In the genomic region with DNA sequence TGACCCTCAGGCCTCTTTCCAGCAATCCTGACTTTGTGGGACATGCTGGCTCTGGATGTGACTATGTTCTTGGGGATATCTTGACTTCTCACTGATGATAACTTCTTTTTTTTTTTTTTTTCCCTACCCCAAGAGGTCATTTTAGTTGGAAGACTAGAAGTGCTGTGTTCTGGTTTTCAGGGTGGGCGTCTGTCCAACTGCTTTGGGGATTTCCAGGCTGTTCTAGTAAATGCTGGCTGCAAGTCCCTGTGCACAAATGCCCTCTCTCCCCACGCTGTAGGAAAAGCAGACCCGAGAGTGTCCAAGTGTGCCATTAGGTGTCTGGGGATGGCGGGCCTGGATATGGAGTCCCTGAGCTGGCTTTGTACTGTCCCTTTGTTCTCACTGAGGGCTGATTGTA, we compare ENCODE assay signal across 14 mouse cellular contexts. TPM values are rescaled to one million over a fixed set of nuclear protein-coding genes. Genes with fewer than 3 reads are reported as not detected.
DNase-seq lines count a peak whose midpoint lies in the region; ATAC-seq and TF ChIP-seq lines count a peak whose summit lies in the region.
"Had no signal": no experiment of that assay in that cellular context is flagged by ENCODE, and none has a peak within 500 bp of the region (broad histone marks: within the 10 kb centered on the region; RNA-seq: fewer than 3 reads in every experiment).

No protein-coding gene starts in this region.

- H3K4me3 ChIP-seq in kidney, adult 2 months (ENCODE audit: insufficient read depth, low read depth, low read length): no peak overlapping the region; the same call in 1 of the 2 replicates
- H3K4me3 ChIP-seq in kidney, embryonic 14.5 days (ENCODE audit: low read length): no peak overlapping the region
- peak overlapping the region; percentile 64 for H3K4me3 ChIP-seq in spleen, adult 2 months (ENCODE audit: extremely low read depth, insufficient read depth, insufficient read length)
- H3K4me3 ChIP-seq in heart, embryonic 14.5 days (ENCODE audit: control insufficient read depth in 1 of 2, insufficient read depth in 1 of 2, low read depth in 1 of 2, low read length in 2 of 2): no peak overlapping the region
- peak overlapping the region; percentile 85 for H3K4me3 ChIP-seq in small intestine, adult 2 months (ENCODE audit: low read depth, low read length)
- H3K4me3 ChIP-seq: layer of hippocampus, adult 2 months; neural tube, embryonic 13.5 days had no signal

- TF ChIP-seq CTCF in kidney, adult 2 months (conservative IDR thresholded peaks at IDR 0.05; ENCODE audit: insufficient read depth, insufficient read length, low read depth, low read length): no peak
- no peak for TF ChIP-seq CTCF in spleen, adult 2 months (IDR thresholded peaks at IDR 0.05; ENCODE audit: extremely low read depth, insufficient read depth, insufficient read length, insufficient replicate concordance)
- no peak for TF ChIP-seq CTCF in small intestine, adult 2 months (IDR thresholded peaks at IDR 0.05; ENCODE audit: extremely low read depth, insufficient read length, insufficient replicate concordance, low read depth, low read length)

- no peaks in the 10 kb centered on the region for H3K27me3 ChIP-seq in kidney, adult 2 months (replicated peaks; ENCODE audit: control insufficient read depth, insufficient read depth, low read length)
- peaks cover 21% of the 10 kb centered on the region for H3K27me3 ChIP-seq in kidney, embryonic 14.5 days (ENCODE audit: control insufficient read depth, insufficient read depth, low read length)
- H3K27me3 ChIP-seq in spleen, adult 2 months (ENCODE audit: control insufficient read depth, insufficient read depth, low read length): no peaks in the 10 kb centered on the region
- H3K27me3 ChIP-seq in heart, embryonic 14.5 days (ENCODE audit: control insufficient read depth, insufficient read depth, low read length): peaks cover 31% of the 10 kb centered on the region
- no peaks in the 10 kb centered on the region for H3K27me3 ChIP-seq in small intestine, adult 2 months (ENCODE audit: control insufficient read depth, insufficient read depth, low read length)

- no peaks in the 10 kb centered on the region for H3K36me3 ChIP-seq in kidney, adult 2 months (ENCODE audit: control insufficient read depth, insufficient read depth, low read length)
- H3K36me3 ChIP-seq in kidney, embryonic 14.5 days (ENCODE audit: control insufficient read depth, insufficient read depth, low read length): no peaks in the 10 kb centered on the region
- H3K36me3 ChIP-seq in spleen, adult 2 months (ENCODE audit: control insufficient read depth, insufficient read depth, low read length): peaks cover 38% of the 10 kb centered on the region
- H3K36me3 ChIP-seq in heart, embryonic 14.5 days (ENCODE audit: control insufficient read depth, insufficient read depth, low read length): no peaks in the 10 kb centered on the region
- peaks cover 40% of the 10 kb centered on the region for H3K36me3 ChIP-seq in small intestine, adult 2 months (ENCODE audit: control insufficient read depth, insufficient read depth, low read length)
- H3K36me3 ChIP-seq: neural tube, embryonic 13.5 days had no signal

- DNase-seq in kidney, adult 2 months: peak; percentile 42
- no peak for DNase-seq in spleen, adult 2 months (ENCODE audit: low read depth in 1 of 2, low spot score in 2 of 2)
- DNase-seq in spleen, postnatal 10 days (ENCODE audit: low spot score in 2 of 2): no peak
- DNase-seq in thymus, postnatal 14 days: no peak
- no peak for DNase-seq in urinary bladder, postnatal 36 days (ENCODE audit: low spot score in 2 of 2)
- DNase-seq: adrenal gland, postnatal 25 days; cerebellum, adult 9-11 months; lung, embryonic 14.5 days had no signal

- no peaks in the 10 kb centered on the region for H3K9me3 ChIP-seq in kidney, embryonic 14.5 days (ENCODE audit: control insufficient read depth, low read length)
- no peaks in the 10 kb centered on the region for H3K9me3 ChIP-seq in heart, embryonic 14.5 days (ENCODE audit: control insufficient read depth, low read length)
- H3K9me3 ChIP-seq: neural tube, embryonic 13.5 days had no signal

- WGBS in kidney, adult 2 months: 53% methylated on average over 4 of the region's 4 CpGs
- WGBS in kidney, embryonic 14.5 days: 87% methylated on average over 4 of the region's 4 CpGs
- 71% methylated on average over 4 of the region's 4 CpGs for WGBS in spleen, adult 2 months
- WGBS in heart, embryonic 14.5 days: 70% methylated on average over 4 of the region's 4 CpGs
- WGBS in small intestine, adult 2 months: 20% methylated on average over 4 of the region's 4 CpGs

- H3K4me2 ChIP-seq in kidney, embryonic 14.5 days (replicated peaks; ENCODE audit: low read depth, low read length): no peak overlapping the region
- H3K4me2 ChIP-seq in heart, embryonic 14.5 days (ENCODE audit: low read length): peak overlapping the region; percentile 31; the same call in 1 of the 2 replicates
- H3K4me2 ChIP-seq: lung, embryonic 14.5 days; neural tube, embryonic 13.5 days had no signal

- H3K9ac ChIP-seq in kidney, embryonic 14.5 days (ENCODE audit: low read depth, low read length): no peak overlapping the region
- no peak overlapping the region for H3K9ac ChIP-seq in heart, embryonic 14.5 days (ENCODE audit: low read length)
- H3K9ac ChIP-seq: lung, embryonic 14.5 days; neural tube, embryonic 13.5 days had no signal

- no peak for TF ChIP-seq POLR2A in kidney, adult 2 months (IDR thresholded peaks at IDR 0.05; ENCODE audit: low read depth, low read length)
- no peak for TF ChIP-seq POLR2A in spleen, adult 2 months (IDR thresholded peaks at IDR 0.05; ENCODE audit: low read depth, low read length)
- no peak for TF ChIP-seq POLR2A in small intestine, adult 2 months (IDR thresholded peaks at IDR 0.05; ENCODE audit: low read depth, low read length)

- H3K27ac ChIP-seq in kidney, adult 2 months (ENCODE audit: insufficient read depth, low read depth, low read length): no peak overlapping the region
- no peak overlapping the region for H3K27ac ChIP-seq in kidney, embryonic 14.5 days (ENCODE audit: low read depth, low read length)
- H3K27ac ChIP-seq in spleen, adult 2 months (ENCODE audit: insufficient read depth, low read length): peak overlapping the region; percentile 89
- H3K27ac ChIP-seq in heart, embryonic 14.5 days (replicated peaks in 1 of 2; ENCODE audit: control insufficient read depth in 1 of 2, insufficient read depth in 1 of 2, low read depth in 2 of 2, low read length in 2 of 2): no peak overlapping the region
- H3K27ac ChIP-seq in small intestine, adult 2 months (ENCODE audit: insufficient read depth, low read depth, low read length): peak overlapping the region; percentile 97
- H3K27ac ChIP-seq: layer of hippocampus, adult 2 months; neural tube, embryonic 13.5 days had no signal

- peaks cover 9% of the 10 kb centered on the region for H3K4me1 ChIP-seq in kidney, adult 2 months (ENCODE audit: control insufficient read depth, insufficient read depth, low read length)
- H3K4me1 ChIP-seq in kidney, embryonic 14.5 days (ENCODE audit: control insufficient read depth, insufficient read depth, low read length): peaks cover 2% of the 10 kb centered on the region
- H3K4me1 ChIP-seq in spleen, adult 2 months (ENCODE audit: control insufficient read depth, insufficient read depth, insufficient read length): peaks cover 28% of the 10 kb centered on the region
- peaks cover 5 to 9% of the 10 kb centered on the region in 2 experiments; a peak in 2 of 4 replicates for H3K4me1 ChIP-seq in heart, embryonic 14.5 days (ENCODE audit: control insufficient read depth in 2 of 2, insufficient read depth in 2 of 2, low read length in 2 of 2)
- H3K4me1 ChIP-seq in small intestine, adult 2 months (ENCODE audit: control insufficient read depth, insufficient read depth, insufficient read length, low read length): peaks cover 30% of the 10 kb centered on the region

- ATAC-seq in kidney, embryonic 14.5 days (ENCODE audit: low FRiP score, low TSS enrichment): no peak
- ATAC-seq in heart, embryonic 14.5 days (ENCODE audit: insufficient number of reproducible peaks, insufficient read depth, low FRiP score, low read depth): no peak
- ATAC-seq: midbrain, embryonic 16.5 days had no signal

RNA-seq across cellular contexts. Expression of gene Irf8, which starts 2.6 kb away (rescaled TPM):
- polyA plus RNA-seq in kidney, adult 2 months (2012; rRNA removed): 12.3 and 16.7 TPM in 2 replicates
- polyA plus RNA-seq in kidney, embryonic 14.5 days (2014; fragmentation: Nextera tagmentation; extraction: Ambion mirVana): 5.6 and 5.7 TPM in 2 replicates
- 255 and 267 TPM in 2 replicates for polyA plus RNA-seq in spleen, adult 2 months (2012; rRNA removed)
- 7.5 and 8.5 TPM in 2 replicates for polyA plus RNA-seq in heart, embryonic 14.5 days (2014; fragmentation: Nextera tagmentation; extraction: Ambion mirVana)
- polyA plus RNA-seq in small intestine, adult 2 months (2012; rRNA removed): 48.7 and 124 TPM in 2 replicates

Comparison
In these comparisons a context has a peak if more than half of its experiments do, and no peak if none do; other contexts are left out.
1. H3K27ac ChIP-seq: peak in spleen, adult 2 months (single experiment) and small intestine, adult 2 months (single experiment); none in kidney, adult 2 months (single experiment), kidney, embryonic 14.5 days (single experiment) and heart, embryonic 14.5 days (0 of 2).
2. H3K4me3 ChIP-seq: peak in spleen, adult 2 months (single experiment) and small intestine, adult 2 months (single experiment); none in kidney, adult 2 months (single experiment), kidney, embryonic 14.5 days (single experiment) and heart, embryonic 14.5 days (0 of 2).